Mouse (Mus musculus): ENCODE results near the gene Cln5.
A peak's percentile ranks its signal among the peaks of the same experiment; 100 is the strongest.

DNA sequence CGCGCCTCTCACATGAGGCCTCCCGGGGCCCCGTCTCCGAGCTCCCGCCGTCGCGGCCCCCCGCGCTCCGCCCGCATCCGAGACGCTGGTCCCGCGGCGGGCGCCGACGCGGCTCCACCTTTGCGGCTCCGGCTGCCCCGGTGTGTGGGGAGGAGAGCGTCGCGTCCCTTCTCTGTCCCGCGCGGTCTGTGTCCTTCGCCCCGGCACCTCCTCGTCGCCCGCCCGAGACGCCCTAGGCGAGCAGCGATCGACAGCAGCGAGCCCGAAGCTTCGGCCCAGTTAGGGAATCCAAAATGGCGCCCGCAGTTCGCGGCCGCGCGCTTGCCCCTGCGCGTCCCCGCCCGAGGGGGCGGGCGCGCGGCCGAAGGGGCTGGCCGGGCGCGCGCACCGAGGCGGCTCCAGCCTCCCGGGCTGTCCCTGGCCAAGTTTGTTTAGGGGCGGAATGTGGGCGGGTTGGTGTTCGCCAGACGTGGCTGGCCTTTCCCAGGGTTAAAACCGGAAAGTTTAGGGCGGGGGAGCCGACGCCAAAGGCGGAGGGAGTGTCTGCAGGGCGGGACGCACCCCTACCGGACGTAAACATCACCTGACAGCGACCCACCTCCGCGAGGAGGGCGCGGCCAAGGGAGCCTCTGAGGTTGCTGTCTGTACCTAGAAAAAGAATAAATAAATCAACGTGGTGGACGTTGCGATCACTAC is 29.4 kb downstream of the Cln5 start, which contains the start of gene Fbxl3:
- TF ChIP-seq POLR2A (IDR thresholded peaks at IDR 0.05; ENCODE audit: low read depth, low read length): peak; percentile 5
- TF ChIP-seq CTCF (conservative IDR thresholded peaks at IDR 0.05; ENCODE audit: insufficient read depth, insufficient read length, low read depth, low read length): no peak

Data from kidney, adult 2 months (tissue).